Mouse (Mus musculus): ENCODE data around the gene Serp2. TPM values are rescaled to one million over a fixed set of nuclear protein-coding genes. Genes with fewer than 3 reads are reported as not detected.

Serp2 gene
- 3.7 and 6.2 TPM in 2 replicates for polyA plus RNA-seq (2012; rRNA removed)

GRCm38 (mm10) chr14:76556852-76557208 lies at the start of gene Serp2:
Gene Serp2, minus strand, starts transcription at chr14:76556889.
- DNase-seq = no peak
- H3K27ac ChIP-seq (ENCODE audit: control insufficient read depth, insufficient read depth, low read length) = no peak within 1 kb of the TSS
- H3K4me1 ChIP-seq (replicated peaks; ENCODE audit: control insufficient read depth, insufficient read depth, low read length) = peaks cover 14% of the 10 kb centered on the region
- H3K27me3 ChIP-seq (ENCODE audit: control insufficient read depth, insufficient read depth, low read length) = peaks cover 3% of the 10 kb centered on the region; the same call in 1 of the 2 replicates
- H3K4me3 ChIP-seq (ENCODE audit: control insufficient read depth, insufficient read depth, low read length) = peak within 1 kb of the TSS; percentile 44
- TF ChIP-seq CTCF (IDR thresholded peaks at IDR 0.05; ENCODE audit: borderline replicate concordance, control insufficient read depth, extremely low read depth, insufficient read depth, low read length, poor library complexity) (no peak), POLR2A (IDR thresholded peaks at IDR 0.05; ENCODE audit: control insufficient read depth, extremely low read depth, insufficient read depth, low read length, poor library complexity) (no peak)
- no peaks in the 10 kb centered on the region for H3K36me3 ChIP-seq (ENCODE audit: control insufficient read depth, insufficient read depth, low read length)
- 14% methylated on average over 17 of the region's 17 CpGs for WGBS

- TF ChIP-seq POLR2A (IDR thresholded peaks at IDR 0.05; ENCODE audit: control insufficient read depth, extremely low read depth, insufficient read depth, low read length, poor library complexity) (no peak), CTCF (IDR thresholded peaks at IDR 0.05; ENCODE audit: borderline replicate concordance, control insufficient read depth, extremely low read depth, insufficient read depth, low read length, poor library complexity) (no peak)
- no peak for DNase-seq
- Histone ChIP-seq H3K27ac (ENCODE audit: control insufficient read depth, insufficient read depth, low read length) (no peak overlapping the region), H3K4me1 (replicated peaks; ENCODE audit: control insufficient read depth, insufficient read depth, low read length) (peaks cover 3% of the 10 kb centered on the region), H3K36me3 (ENCODE audit: control insufficient read depth, insufficient read depth, low read length) (no peaks in the 10 kb centered on the region), H3K4me3 (ENCODE audit: control insufficient read depth, insufficient read depth, low read length) (no peak overlapping the region), H3K27me3 (ENCODE audit: control insufficient read depth, insufficient read depth, low read length) (no peaks in the 10 kb centered on the region)
- 90% methylated on average over 13 of the region's 13 CpGs for WGBS
Observed at GRCm38 (mm10) chr14:76605931-76606534, 49.3 kb upstream of the Serp2 start.

GRCm38 (mm10) chr14:76604012-76604411 lies 47.3 kb upstream of the Serp2 start:
- Histone ChIP-seq H3K4me1 (replicated peaks; ENCODE audit: control insufficient read depth, insufficient read depth, low read length) (peaks cover 4% of the 10 kb centered on the region), H3K36me3 (ENCODE audit: control insufficient read depth, insufficient read depth, low read length) (no peaks in the 10 kb centered on the region), H3K4me3 (ENCODE audit: control insufficient read depth, insufficient read depth, low read length) (no peak overlapping the region), H3K27ac (ENCODE audit: control insufficient read depth, insufficient read depth, low read length) (no peak overlapping the region), H3K27me3 (ENCODE audit: control insufficient read depth, insufficient read depth, low read length) (no peaks in the 10 kb centered on the region)
- 60% methylated on average over 6 of the region's 6 CpGs for whole genome bisulfite sequencing
- TF ChIP-seq POLR2A (IDR thresholded peaks at IDR 0.05; ENCODE audit: control insufficient read depth, extremely low read depth, insufficient read depth, low read length, poor library complexity) = no peak
- no peak for DNase-seq

- no peak for DNase-seq
- H3K36me3 ChIP-seq (ENCODE audit: control insufficient read depth, insufficient read depth, low read length) = no peaks in the 10 kb centered on the region
- no peak overlapping the region for H3K27ac ChIP-seq (ENCODE audit: control insufficient read depth, insufficient read depth, low read length)
- H3K4me1 ChIP-seq (replicated peaks; ENCODE audit: control insufficient read depth, insufficient read depth, low read length) = peaks cover 11% of the 10 kb centered on the region
- TF ChIP-seq POLR2A (IDR thresholded peaks at IDR 0.05; ENCODE audit: control insufficient read depth, extremely low read depth, insufficient read depth, low read length, poor library complexity) (no peak), CTCF (IDR thresholded peaks at IDR 0.05; ENCODE audit: borderline replicate concordance, control insufficient read depth, extremely low read depth, insufficient read depth, low read length, poor library complexity) (no peak)
- no peak overlapping the region for H3K4me3 ChIP-seq (ENCODE audit: control insufficient read depth, insufficient read depth, low read length)
- no peaks in the 10 kb centered on the region for H3K27me3 ChIP-seq (ENCODE audit: control insufficient read depth, insufficient read depth, low read length)
- 76% methylated on average over 4 of the region's 4 CpGs for WGBS
Observed at GRCm38 (mm10) chr14:76601654-76602053, 45.0 kb upstream of the Serp2 start.

- no peaks in the 10 kb centered on the region for H3K36me3 ChIP-seq (ENCODE audit: control insufficient read depth, insufficient read depth, low read length)
- 95% methylated on average over 3 of the region's 3 CpGs for WGBS
- H3K4me3 ChIP-seq (ENCODE audit: control insufficient read depth, insufficient read depth, low read length) = no peak overlapping the region
- no peaks in the 10 kb centered on the region for H3K27me3 ChIP-seq (ENCODE audit: control insufficient read depth, insufficient read depth, low read length)
- DNase-seq = no peak
- peaks cover 11% of the 10 kb centered on the region for H3K4me1 ChIP-seq (replicated peaks; ENCODE audit: control insufficient read depth, insufficient read depth, low read length)
- no peak for TF ChIP-seq CTCF (IDR thresholded peaks at IDR 0.05; ENCODE audit: borderline replicate concordance, control insufficient read depth, extremely low read depth, insufficient read depth, low read length, poor library complexity)
- no peak for TF ChIP-seq POLR2A (IDR thresholded peaks at IDR 0.05; ENCODE audit: control insufficient read depth, extremely low read depth, insufficient read depth, low read length, poor library complexity)
- no peak overlapping the region for H3K27ac ChIP-seq (ENCODE audit: control insufficient read depth, insufficient read depth, low read length)
Observed at GRCm38 (mm10) chr14:76600391-76600790, 43.7 kb upstream of the Serp2 start.

- DNase-seq = no peak
- TF ChIP-seq POLR2A (IDR thresholded peaks at IDR 0.05; ENCODE audit: control insufficient read depth, extremely low read depth, insufficient read depth, low read length, poor library complexity) = no peak
- no peak for TF ChIP-seq CTCF (IDR thresholded peaks at IDR 0.05; ENCODE audit: borderline replicate concordance, control insufficient read depth, extremely low read depth, insufficient read depth, low read length, poor library complexity)
- 90% methylated on average over 4 of the region's 4 CpGs for WGBS
- Histone ChIP-seq H3K27ac (ENCODE audit: control insufficient read depth, insufficient read depth, low read length) (no peak overlapping the region), H3K4me3 (ENCODE audit: control insufficient read depth, insufficient read depth, low read length) (no peak overlapping the region), H3K36me3 (ENCODE audit: control insufficient read depth, insufficient read depth, low read length) (no peaks in the 10 kb centered on the region), H3K4me1 (replicated peaks; ENCODE audit: control insufficient read depth, insufficient read depth, low read length) (peaks cover 11% of the 10 kb centered on the region), H3K27me3 (ENCODE audit: control insufficient read depth, insufficient read depth, low read length) (no peaks in the 10 kb centered on the region)
Observed at GRCm38 (mm10) chr14:76599706-76600105, 43.0 kb upstream of the Serp2 start.

Measured in thymus, adult 2 months (tissue).